Mouse (Mus musculus) ES-E14 (cell line): Measurements from ENCODE around the gene Cul1. TPM values are rescaled to one million over a fixed set of nuclear protein-coding genes. Genes with fewer than 3 reads are reported as not detected.

Source experiments
- DNase-seq: peaks from one replicate; pipeline ENCODE4 v3.0.0-alpha.2; 2013; ENCODE audit warnings: low read depth, low spot score
- H3K27ac ChIP-seq: 2 replicates; pipeline ENCODE4 v1.5.1; 2012; ENCODE audit warnings: low read depth, mild to moderate bottlenecking, low read length, moderate library complexity, mixed read lengths; ENCODE audit not compliant: poor library complexity, insufficient read depth, severe bottlenecking
- H3K36me3 ChIP-seq: 2 replicates; pipeline ENCODE4 v1.6.1; 2012; ENCODE audit warnings: mild to moderate bottlenecking, low read length, moderate library complexity, mixed read lengths; ENCODE audit not compliant: control insufficient read depth, poor library complexity, insufficient read depth, severe bottlenecking
- H3K4me1 ChIP-seq, 2 experiments: fragments of 150-350 bp in 1 of 2; sonication (generic) in 1 of 2; 2 replicates each; pipeline ENCODE4 v1.6.1; 2012; ENCODE audit warnings: low read length in 2 of 2, mild to moderate bottlenecking in 1 of 2, mixed read lengths in 1 of 2; ENCODE audit not compliant: control insufficient read depth in 2 of 2, insufficient read depth in 2 of 2, poor library complexity in 1 of 2
- H3K4me3 ChIP-seq, 2 experiments: fragments of 150-350 bp in 1 of 2; sonication (generic) in 1 of 2; 2 replicates each; pipeline ENCODE4 v1.5.1; 2012; ENCODE audit warnings: low read length in 2 of 2, low read depth in 1 of 2, mild to moderate bottlenecking in 1 of 2, mixed read lengths in 1 of 2; ENCODE audit not compliant: insufficient read depth in 1 of 2, poor library complexity in 1 of 2, severe bottlenecking in 1 of 2
- H3K9ac ChIP-seq: 2 replicates; pipeline ENCODE4 v1.6.1; 2012; ENCODE audit warnings: low read depth, mild to moderate bottlenecking, low read length, mixed read lengths; ENCODE audit not compliant: poor library complexity, insufficient read depth, severe bottlenecking
- H3K9me3 ChIP-seq: fragments of 150-350 bp; sonication (generic); 2 replicates; pipeline ENCODE4 v1.6.1; 2012; ENCODE audit warnings: low read depth, mild to moderate bottlenecking, low read length; ENCODE audit not compliant: control insufficient read depth, insufficient read depth
- CHD2 ChIP-seq: IDR thresholded peaks from 2 replicates; pipeline ENCODE4 v1.6.1; 2014; ENCODE audit warnings: mild to moderate bottlenecking, low read depth, low read length, inconsistent platforms
- HCFC1 ChIP-seq: IDR thresholded peaks from 2 replicates; pipeline ENCODE4 v1.6.1; 2012; ENCODE audit warnings: low read length, inconsistent platforms, borderline replicate concordance; ENCODE audit not compliant: insufficient read depth
- MAFK ChIP-seq: IDR thresholded peaks from 2 replicates; pipeline ENCODE4 v1.6.1; 2014; ENCODE audit warnings: mild to moderate bottlenecking, low read depth, low read length, inconsistent platforms; ENCODE audit not compliant: insufficient read depth
- ZC3H11A ChIP-seq: IDR thresholded peaks from 2 replicates; pipeline ENCODE4 v1.6.1; 2012; ENCODE audit warnings: low read depth, mild to moderate bottlenecking, inconsistent platforms, low read length, borderline replicate concordance
- ZNF384 ChIP-seq: IDR thresholded peaks from 2 replicates; pipeline ENCODE4 v1.6.1; 2012; ENCODE audit warnings: low read depth, low read length, inconsistent platforms
- in situ Hi-C, 2 experiments: fragments of 600-800 bp; cut with MboI; formaldehyde crosslinking; loops; one replicate each; pipeline ENCODE4 v1.15.1; 2025; ENCODE audit warnings: low sequenced_read_pairs in 2 of 2, inconsistent platforms in 1 of 2; ENCODE audit not compliant: unreplicated experiment in 2 of 2
- total RNA-seq: library from RNA; depleted of rRNA; stranded (reverse); fragments of 300-350 nt; gene quantifications from 2 replicates; pipeline ENCODE4 v1.2.3, GENCODE M21; 2012

The Cul1 gene
- total RNA-seq, 1 experiment = 123 TPM

DNA sequence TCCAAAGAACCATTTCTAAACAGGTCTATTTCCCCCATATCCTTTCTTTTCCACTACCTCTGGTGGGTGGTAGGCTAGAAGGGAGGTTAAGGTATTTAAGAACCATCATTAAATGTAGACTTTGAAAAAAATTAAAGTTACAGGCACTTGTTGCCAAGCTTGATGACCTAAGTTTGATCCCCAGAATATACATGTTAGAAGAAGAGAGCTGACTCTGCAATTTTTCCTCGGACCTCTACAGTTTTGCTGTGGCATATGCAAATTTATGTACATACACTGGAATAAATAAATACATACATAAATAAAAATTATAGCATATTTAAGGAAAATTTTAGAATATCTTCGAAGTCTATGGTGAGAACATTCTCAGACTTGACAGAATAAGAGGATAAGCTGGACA, 13.1 kb upstream of the Cul1 start:
- no peak overlapping the region for H3K9ac ChIP-seq
- no peak overlapping the region for H3K4me3 ChIP-seq
- TF ChIP-seq MAFK (peak; percentile 53; the same call in 1 of the 2 replicates), CHD2 (no peak)
- in situ Hi-C loops = no loop called here
- H3K36me3 ChIP-seq = no peaks in the 10 kb centered on the region
- no peaks in the 10 kb centered on the region for H3K9me3 ChIP-seq
- H3K4me1 ChIP-seq = no peaks in the 10 kb centered on the region
- no peak for DNase-seq
- no peak overlapping the region for H3K27ac ChIP-seq

DNA sequence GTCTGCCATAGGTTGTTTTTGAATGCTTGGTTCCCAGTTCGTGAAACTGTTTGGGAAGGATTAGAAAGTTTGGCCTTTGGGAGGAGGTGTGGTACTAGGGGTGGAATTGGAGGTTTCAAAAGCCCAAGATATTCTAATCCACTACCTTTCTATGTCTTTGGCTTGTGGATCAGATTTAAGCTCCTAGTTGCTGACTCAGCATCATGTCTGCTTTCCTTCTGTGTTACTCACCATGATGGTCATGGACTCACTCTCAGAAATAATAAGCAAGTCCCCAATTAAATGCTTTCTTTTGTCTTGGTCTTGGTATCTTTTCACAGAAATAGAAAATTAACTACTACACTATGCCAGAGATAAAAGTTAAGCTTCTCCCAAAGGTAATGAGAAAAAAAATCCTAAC, 5.5 kb upstream of the Cul1 start:
- Histone ChIP-seq H3K4me3 (no peak overlapping the region), H3K4me1 (no peaks in the 10 kb centered on the region), H3K36me3 (no peaks in the 10 kb centered on the region), H3K27ac (no peak overlapping the region), H3K9me3 (no peaks in the 10 kb centered on the region), H3K9ac (no peak overlapping the region)
- TF ChIP-seq MAFK = peak; percentile 88
- no peak for TF ChIP-seq ZC3H11A
- DNase-seq = no peak
- in situ Hi-C loops = no loop called here

DNA sequence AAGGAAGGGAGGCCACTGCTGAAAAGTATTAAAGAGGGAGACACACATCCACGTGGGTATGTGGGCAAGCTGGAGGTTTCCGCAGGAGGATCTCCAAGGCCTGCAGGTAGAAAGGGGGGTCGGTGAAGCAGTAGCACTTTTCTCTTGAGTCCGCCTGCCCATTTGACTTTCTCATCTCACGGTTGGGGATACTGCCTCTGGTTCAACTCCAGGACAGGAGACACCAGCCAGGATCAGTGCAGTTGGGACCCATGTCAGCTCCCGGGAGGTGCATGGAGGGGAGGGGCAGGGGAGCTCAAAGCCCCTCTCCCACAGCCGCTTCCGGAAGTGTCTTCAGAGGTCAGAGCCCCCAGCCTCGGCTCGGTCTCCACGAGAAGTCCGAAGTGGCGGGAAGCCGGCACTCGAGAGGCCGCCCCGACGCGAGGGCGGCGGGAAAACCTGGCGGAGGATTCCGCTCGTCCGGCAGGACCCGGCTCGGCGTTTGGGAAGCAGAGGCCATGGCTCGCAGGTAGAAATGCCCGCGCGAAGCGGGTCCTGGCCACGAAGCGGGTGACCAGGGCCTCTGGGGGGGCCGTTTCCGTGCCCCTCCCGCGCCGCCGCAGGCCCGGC, 428 bp downstream of the Cul1 start:
- peak; percentile 38 for DNase-seq
- peak overlapping the region; percentile 95 to 97 for H3K4me3 ChIP-seq
- peak overlapping the region; percentile 93 for H3K27ac ChIP-seq
- no peaks in the 10 kb centered on the region for H3K36me3 ChIP-seq
- peak overlapping the region; percentile 99 for H3K9ac ChIP-seq
- H3K9me3 ChIP-seq = no peaks in the 10 kb centered on the region
- TF ChIP-seq ZC3H11A (no peak), CHD2 (no peak), HCFC1 (no peak), MAFK (no peak), ZNF384 (no peak)
- in situ Hi-C loops = no loop called here
- peaks cover 1 to 2% of the 10 kb centered on the region in 2 experiments; a peak in 2 of 4 replicates for H3K4me1 ChIP-seq

DNA sequence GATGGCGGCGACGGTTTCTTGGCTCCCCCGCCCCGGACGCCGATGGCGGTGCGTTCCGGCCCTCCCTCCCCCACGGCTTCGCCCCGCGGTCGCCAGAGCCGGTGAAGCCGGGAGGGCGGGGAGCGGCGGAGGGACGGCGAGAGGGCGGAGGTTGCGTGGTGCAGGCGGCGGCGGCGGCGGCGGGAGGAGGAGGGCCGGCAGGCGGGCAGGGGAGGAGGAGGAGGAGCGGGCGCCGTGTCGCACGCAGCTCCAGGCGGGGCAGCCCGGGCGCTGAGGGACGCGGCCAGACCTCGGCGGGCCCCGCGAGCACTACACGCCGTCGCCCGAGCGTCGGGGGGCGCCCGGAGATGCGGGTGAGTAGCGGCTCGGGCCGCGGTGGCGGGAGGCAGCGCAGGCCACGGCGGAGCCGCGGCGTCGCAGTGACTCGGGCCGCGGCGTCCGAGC, 955 bp downstream of the Cul1 start:
- TF ChIP-seq HCFC1 (0 out of 2 replicates have a peak, but pooled peaks have one; percentile 22), MAFK (no peak)
- H3K36me3 ChIP-seq = no peaks in the 10 kb centered on the region
- H3K4me3 ChIP-seq = peak overlapping the region; percentile 95 to 97
- H3K27ac ChIP-seq = peak overlapping the region; percentile 93
- H3K9ac ChIP-seq = peak overlapping the region; percentile 99
- peak; percentile 24 for DNase-seq
- H3K4me1 ChIP-seq = peaks cover 1 to 2% of the 10 kb centered on the region in 2 experiments; a peak in 2 of 4 replicates
- in situ Hi-C loops = no loop called here
- H3K9me3 ChIP-seq = no peaks in the 10 kb centered on the region
